Mouse (Mus musculus) splenic B cell, adult 2 months (primary cell): Measurements from ENCODE around the gene Vmn2r8.
A peak's percentile ranks its signal among the peaks of the same experiment; 100 is the strongest.
"Not testable (repeated sequence)": the region's sequence is repeated elsewhere in the genome, so short reads cannot be mapped to it uniquely, and the experiment has no call there.

ENCODE experiments used
- DNase-seq: peaks from one replicate; pipeline ENCODE4 v3.0.0-alpha.2; 2011; ENCODE audit warnings: low read depth, low spot score
- H3K27me3 ChIP-seq: 2 replicates; pipeline ENCODE4 v1.6.1; 2012; ENCODE audit warnings: mild to moderate bottlenecking, low read length, moderate library complexity, mixed read lengths; ENCODE audit not compliant: control insufficient read depth, poor library complexity, insufficient read depth, severe bottlenecking
- H3K36me3 ChIP-seq: 2 replicates; pipeline ENCODE4 v1.6.1; 2012; ENCODE audit warnings: mild to moderate bottlenecking, low read length, moderate library complexity, mixed read lengths; ENCODE audit not compliant: control insufficient read depth, poor library complexity, insufficient read depth, severe bottlenecking

Vmn2r8 gene

DNA sequence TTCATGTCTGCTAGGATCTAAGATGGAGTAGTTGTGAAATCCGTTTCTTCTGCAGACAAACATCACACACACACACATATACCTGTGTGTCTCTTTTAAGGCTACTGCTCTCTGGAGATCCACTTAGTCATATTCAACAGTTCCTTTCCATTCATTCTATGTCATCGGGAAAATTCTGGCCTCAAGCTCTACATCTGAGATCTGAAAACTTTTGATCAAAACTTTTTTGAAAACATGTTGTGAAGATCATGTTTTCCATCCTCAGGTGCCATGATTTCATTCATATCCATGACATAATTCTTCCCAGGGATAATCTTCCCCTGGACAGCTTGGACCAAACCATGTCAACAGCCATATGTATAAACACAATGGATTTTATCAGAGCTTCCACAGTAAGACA lies at the start of gene Vmn2r8:
TSS of gene Vmn2r8 (minus strand) at position 101 of the 400 bp plus-strand sequence.
- H3K27me3 ChIP-seq, DNase-seq, H3K36me3 ChIP-seq: not testable (repeated sequence)

DNA sequence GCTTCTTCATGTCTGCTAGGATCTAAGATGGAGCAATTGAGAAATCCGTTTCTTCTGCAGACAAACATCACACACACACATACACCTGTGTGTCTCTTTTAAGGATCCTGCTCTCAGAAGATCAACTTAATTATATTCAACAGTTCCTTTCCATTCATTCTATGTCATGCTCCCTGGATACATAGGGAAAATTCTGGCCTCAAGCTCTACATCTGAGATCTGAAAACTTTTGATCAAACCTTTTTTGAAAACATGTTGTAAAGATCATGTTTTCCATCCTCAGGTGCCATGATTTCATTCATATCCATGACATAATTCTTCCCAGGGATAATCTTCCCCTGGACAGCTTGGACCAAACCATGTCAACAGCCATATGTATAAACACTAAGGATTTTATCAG lies 43.9 kb upstream of the Vmn2r8 start, which contains the start of gene Vmn2r9:
TSS of gene Vmn2r9 (minus strand) at position 101 of the 400 bp plus-strand sequence.
- H3K27me3 ChIP-seq, H3K36me3 ChIP-seq, DNase-seq: not testable (repeated sequence)

DNA sequence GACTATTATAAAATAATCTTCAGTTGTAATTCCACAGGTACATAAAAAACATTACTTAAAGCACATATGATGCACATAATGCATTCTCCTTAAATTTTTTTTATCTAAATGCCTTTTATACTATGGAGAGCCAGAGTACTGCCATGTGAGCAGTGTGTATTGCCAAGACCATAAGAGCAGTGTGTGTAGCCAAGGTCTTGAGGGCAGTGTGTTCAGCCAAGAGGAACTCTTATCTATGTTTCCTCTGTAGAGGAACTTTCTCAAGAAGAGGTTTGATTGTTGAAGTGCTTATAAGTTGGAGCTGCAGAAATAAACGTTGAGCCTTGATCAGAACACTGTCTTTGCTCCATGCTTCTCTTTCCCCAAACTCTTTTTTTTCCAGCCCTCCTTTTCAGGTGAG lies 40.8 kb upstream of the Vmn2r8 start:
- DNase-seq = no peak
- no peaks in the 10 kb centered on the region for H3K36me3 ChIP-seq
- H3K27me3 ChIP-seq = no peaks in the 10 kb centered on the region

DNA sequence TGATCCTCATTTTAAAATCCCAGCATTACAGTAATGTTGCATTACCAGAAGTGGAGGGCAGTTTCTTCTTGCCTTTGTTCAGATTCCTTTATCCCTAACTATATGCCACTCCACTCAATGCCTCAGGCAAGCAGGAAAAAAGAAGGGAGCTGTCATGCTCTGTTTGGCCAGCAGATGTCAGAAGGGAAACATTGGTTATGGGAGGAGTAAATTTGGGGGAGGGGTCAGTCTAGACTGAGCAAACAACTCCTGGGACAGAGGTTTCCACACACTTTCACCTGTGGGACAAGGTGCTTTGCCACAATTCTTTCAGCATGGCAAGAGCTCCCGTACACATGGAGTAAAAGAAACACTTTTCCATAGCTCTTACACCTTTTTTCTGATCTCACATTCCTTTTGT lies 27.5 kb upstream of the Vmn2r8 start:
- DNase-seq = no peak
- H3K27me3 ChIP-seq = no peaks in the 10 kb centered on the region

DNA sequence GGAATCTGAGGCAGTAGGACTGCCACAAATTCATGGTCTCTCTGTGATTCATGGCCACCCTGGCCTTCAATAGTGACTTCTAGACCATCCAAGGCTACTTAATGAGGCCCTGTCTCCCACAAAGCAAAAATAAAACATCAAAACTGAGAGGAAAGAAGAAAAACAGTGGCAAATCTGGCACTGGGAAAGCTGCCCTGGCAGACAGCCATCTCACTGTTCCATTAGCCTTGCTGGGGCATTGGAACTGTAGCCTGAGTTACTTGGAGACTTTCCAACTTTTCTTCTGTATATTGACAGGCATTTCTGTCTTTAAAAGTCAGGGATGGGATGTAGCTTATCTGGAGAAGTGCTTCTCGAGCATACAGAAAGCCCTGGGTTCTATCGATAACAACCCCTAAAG lies 14.6 kb upstream of the Vmn2r8 start:
- no peak for DNase-seq
- H3K36me3 ChIP-seq = no peaks in the 10 kb centered on the region
- no peaks in the 10 kb centered on the region for H3K27me3 ChIP-seq

More for the DNA sequence above, 27.5 kb upstream of the Vmn2r8 start:
- H3K36me3 ChIP-seq = no peaks in the 10 kb centered on the region

DNA sequence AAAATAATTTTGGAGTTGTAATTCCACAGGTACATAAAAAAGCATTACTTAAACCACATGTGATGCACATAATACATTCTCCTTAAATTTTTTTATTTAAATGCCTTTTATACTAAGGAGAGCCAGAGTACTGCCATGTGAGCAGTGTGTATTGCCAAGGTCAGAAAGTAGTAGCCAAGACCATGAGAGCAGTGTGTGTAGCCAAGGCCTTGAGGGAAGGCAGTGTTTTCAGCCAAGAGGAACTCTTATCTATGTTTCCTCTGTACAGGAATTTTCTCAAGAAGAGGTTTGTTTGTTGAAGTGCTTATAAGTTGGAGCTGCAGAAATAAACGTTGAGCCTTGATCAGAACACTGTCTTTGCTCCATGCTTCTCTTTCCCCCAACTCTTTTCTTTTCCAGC lies 5.0 kb downstream of the Vmn2r8 start:
- no peak for DNase-seq
- H3K36me3 ChIP-seq = no peaks in the 10 kb centered on the region
- H3K27me3 ChIP-seq = no peaks in the 10 kb centered on the region

DNA sequence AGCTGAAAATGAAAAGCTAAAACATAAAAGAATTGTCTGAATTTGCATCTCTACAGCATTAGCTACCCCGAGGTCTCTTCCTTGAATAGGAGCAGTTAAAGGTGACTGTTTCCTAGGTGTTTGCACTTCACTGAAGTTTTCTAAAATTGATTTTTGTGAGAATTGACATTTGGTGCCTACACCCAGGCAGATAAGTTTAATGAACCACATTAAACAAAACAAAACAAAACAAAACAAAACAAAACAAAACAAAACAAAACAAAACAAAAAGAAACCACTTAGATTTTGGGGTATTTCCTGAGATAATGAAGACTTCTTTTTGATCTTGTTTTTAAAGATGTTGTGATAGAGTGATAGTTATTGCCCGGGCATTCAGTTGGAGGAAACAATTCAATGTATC lies 13.4 kb downstream of the Vmn2r8 start, which contains the start of gene Tmed11:
TSS of gene Tmed11 (minus strand) at position 101 of the 400 bp plus-strand sequence.
- H3K27me3 ChIP-seq, DNase-seq, H3K36me3 ChIP-seq: not testable (repeated sequence)

DNA sequence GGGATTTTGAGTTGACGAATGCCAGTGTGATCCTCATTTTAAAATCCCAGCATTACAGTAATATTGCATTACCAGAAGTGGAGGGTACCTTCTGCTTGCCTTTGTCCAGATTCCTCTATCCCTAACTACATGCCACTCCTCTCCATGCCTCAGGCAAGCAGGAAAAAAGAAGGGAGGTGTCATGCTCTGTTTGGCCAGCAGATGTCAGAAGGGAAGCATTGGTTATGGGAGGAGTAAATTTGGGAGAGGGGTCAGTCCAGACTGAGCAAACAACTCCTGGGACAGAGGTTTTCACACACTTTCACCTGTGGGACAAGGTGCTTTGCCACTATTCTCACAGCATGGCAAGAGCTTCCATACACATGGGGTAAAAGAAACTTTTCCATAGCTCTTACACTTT lies 18.3 kb downstream of the Vmn2r8 start:
- not testable (repeated sequence) for DNase-seq, H3K27me3 ChIP-seq, H3K36me3 ChIP-seq

DNA sequence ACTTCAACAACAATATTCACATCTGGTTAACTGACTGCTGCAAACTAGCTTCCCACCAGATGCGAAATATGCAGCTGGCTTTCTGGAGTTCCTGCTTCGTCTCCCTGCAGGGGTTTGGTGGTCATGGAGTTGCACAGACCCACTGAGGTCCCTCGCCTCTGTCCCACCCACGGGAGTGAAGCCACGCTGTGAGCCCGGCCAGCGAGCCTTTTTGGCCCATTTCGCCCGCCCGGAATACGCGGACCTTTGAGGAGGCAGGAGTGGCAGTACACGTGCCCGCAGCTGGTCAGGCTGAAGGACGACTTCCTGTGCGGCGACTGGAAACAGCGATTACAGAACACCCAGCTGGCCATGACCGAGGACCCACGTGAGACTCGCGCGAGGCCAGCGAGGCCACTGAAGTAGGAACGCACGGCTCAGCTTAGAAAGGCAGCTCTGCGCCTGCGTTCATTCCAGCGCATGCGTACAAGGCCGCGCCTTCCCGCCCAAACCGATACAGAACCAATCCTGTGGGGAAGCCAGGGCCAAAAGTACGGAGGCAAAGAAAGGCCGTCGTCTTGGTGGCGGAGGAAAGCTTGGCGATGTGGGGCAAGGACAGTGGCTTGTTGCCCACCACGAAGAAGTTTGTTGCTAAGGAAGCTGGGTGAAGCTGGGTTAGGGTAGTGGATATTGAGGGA lies 33.9 kb downstream of the Vmn2r8 start, which contains the start of gene Rnf212:
TSS of gene Rnf212 (minus strand) at position 353 of the 677 bp plus-strand sequence.
- Histone ChIP-seq H3K36me3 (no peaks in the 10 kb centered on the region), H3K27me3 (no peaks in the 10 kb centered on the region)
- no peak for DNase-seq

DNA sequence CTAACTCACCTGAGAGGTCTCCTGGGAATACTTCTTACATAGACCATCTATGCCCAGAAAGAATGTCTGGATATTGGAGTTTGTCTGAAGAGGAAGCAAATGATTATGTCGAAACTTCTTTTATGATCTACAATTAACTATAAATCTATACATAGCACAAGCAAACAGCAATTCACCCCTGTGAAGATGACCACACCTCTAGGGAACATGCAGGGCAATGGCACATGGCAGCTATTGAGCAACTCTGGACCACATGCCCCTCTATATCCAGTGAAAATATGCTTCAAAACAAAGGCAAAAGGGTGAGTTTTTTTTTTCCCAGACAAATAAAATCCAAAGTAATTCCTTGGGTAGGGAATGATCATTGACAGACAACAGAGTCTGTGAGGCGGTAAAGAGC lies 48.6 kb downstream of the Vmn2r8 start:
- no peaks in the 10 kb centered on the region for H3K27me3 ChIP-seq
- DNase-seq = no peak
- no peaks in the 10 kb centered on the region for H3K36me3 ChIP-seq

DNA sequence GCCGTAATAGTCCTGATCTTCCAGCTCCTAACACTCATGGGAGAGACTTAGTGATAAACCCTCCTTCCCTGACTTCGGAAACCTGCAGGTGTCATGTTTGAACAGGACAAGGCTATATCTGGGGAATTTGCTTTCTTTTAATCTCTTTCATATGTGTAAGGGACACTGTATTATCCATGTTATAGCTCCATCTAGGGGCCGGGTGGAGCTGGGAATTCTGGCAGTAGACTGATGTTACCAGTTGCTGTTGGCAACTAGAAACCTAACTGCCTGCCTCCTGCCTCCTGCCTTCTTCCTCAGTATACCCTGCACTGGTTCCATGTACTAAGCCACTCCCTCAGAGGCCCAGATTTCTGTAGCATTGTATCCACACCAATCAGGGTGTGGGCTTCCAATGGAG lies 50.3 kb downstream of the Vmn2r8 start:
- Histone ChIP-seq H3K36me3 (no peaks in the 10 kb centered on the region), H3K27me3 (no peaks in the 10 kb centered on the region)
- peak; percentile 3 for DNase-seq

DNA sequence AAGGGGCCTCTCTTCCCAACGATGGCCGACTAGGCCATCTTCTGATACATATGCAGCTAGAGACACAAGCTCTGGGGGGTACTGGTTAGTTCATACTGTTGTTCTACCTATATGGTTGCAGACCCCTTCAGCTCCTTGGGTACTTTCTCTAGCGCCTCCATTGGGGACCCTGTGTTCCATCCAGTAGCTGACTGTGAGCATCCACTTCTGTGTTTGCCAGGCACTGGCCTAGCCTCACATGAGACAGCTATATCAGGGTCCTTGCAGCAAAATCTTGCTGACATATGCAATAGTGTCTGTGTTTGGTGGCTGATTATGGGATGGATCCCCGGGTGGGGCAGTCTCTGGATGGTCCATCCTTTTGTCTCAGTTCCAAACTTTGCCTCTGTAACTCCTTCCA lies 57.4 kb downstream of the Vmn2r8 start:
- H3K27me3 ChIP-seq, H3K36me3 ChIP-seq, DNase-seq: not testable (repeated sequence)

DNA sequence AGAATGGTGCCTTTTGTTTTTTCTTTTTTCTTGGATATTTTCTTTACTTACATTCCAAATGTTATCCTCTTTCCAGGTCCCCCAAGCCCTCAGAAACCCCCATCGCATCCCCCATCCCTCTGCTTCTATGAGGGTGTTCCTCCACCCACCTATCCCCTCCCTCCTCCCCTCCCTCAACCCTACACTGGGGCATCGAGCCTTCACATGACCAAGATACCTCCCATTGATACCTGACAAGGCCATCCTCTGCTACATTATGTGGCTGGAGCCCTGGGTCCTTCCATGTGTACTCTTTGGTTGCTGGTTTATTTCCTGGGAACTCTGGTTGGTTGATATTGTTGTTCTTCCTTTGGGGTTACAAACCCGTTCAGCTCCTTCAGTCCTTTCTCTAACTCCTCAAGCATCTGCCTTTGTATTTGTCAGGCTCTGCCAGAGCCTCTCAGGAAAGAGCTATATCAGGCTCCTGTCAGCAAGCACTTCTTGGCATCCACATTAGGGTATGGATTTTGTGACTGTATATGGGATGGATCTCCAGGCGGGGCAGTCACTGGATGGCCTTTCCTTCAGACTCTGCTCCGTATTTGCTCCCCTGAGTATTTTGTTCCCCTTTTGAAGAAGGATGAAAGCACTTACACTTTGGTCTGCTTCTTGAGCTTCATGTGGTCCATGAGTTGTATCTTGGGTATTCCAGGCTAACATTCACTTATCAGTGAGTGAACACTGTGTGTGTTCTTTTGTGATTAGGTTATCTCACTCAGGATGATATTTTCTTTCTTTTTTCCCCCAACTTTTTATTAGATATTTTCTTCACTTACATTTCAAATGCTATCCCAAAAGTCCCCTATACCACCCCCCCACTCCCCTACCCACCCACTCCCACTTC lies 58.1 kb downstream of the Vmn2r8 start:
- no peaks in the 10 kb centered on the region for H3K36me3 ChIP-seq
- DNase-seq = no peak
- H3K27me3 ChIP-seq = no peaks in the 10 kb centered on the region

DNA sequence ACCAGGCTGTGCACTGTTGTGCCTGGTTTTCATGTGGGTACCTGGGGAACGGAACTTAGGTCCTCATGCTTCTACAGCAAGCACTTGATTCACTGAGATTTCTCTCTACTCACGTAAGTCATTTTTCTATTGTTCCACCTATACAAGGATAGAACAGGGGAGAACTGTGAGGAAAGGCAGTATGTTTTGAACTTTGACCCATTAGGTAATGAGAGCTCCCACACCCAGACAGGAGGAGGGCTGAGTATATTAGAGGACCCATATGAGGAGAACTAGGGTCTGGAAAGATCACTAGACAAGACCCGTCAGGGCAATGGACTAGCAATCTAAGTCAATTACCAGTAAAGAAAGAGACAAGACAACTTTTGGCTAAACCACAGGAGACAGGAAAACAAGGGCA lies 64.0 kb downstream of the Vmn2r8 start:
- Histone ChIP-seq H3K27me3 (no peaks in the 10 kb centered on the region), H3K36me3 (no peaks in the 10 kb centered on the region)
- DNase-seq = no peak

DNA sequence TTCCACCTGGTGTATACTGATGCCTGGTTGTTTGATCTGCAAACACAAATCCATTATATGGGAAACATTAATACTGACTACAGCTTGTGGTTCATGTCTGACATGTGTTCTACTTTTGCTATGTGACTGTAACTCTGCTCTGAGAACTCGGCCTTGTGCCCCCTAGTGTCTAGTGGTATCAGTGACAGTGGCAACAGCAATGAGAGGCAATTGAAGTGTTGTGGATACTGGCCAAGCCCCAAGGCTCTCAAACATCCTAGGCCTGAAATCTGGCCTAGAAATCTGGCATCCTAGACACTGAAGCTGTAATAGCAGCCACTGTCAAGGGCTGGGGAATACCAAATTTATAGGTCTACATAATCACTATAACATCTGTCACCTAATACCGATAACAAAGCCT lies 64.8 kb downstream of the Vmn2r8 start:
- DNase-seq = peak; percentile 3
- Histone ChIP-seq H3K36me3 (no peaks in the 10 kb centered on the region), H3K27me3 (no peaks in the 10 kb centered on the region)
